ENCODE assay signal across 8 mouse cellular contexts in the genomic region with DNA sequence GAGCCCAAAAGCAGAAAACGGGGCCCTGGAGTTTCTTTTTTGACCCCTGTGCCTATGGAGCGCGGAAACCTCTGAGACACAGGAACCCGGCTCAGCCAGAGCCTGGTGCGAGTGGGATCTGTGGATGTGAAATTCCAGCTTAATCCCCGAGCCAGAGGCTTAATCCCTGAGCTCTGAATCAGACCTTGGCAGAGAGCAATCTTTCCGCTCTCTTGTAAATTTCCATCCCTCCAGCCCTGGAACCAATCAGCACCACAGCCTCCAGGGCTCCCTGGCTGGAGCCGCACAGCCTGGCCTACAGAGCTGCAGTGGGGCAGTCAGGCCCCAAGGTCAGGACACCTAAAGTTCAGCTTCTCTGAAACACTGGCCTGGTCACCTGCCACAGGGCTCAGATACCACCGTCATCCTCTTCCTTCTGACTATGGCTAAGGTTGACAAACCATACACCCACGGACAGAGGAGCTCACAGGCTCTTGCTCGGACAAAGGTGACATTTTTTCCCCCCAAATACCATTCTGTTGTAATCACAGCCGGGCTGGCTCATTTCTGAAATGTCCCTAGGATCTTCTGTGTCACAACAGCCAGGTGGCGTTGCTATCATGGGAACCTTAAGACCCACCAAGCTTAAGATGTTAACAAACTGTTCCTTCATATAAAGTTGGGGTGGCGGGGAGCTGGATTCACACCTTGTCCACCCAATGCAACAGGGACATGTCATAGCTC.
DNase-seq lines count a peak whose midpoint lies in the region; ATAC-seq and TF ChIP-seq lines count a peak whose summit lies in the region.

No protein-coding gene starts in this region.

- no peak for TF ChIP-seq CTCF in testis, adult 2 months (IDR thresholded peaks at IDR 0.05; ENCODE audit: control insufficient read depth, insufficient read depth, insufficient replicate concordance, low read depth, low read length)
- TF ChIP-seq CTCF in gastrocnemius, adult 2 months (IDR thresholded peaks at IDR 0.05), result peak; percentile 5; the same call in 1 of the 2 replicates

- H3K27me3 ChIP-seq in testis, adult 2 months (ENCODE audit: control insufficient read depth, insufficient read depth, low read length), result no peaks in the 10 kb centered on the region
- H3K27me3 ChIP-seq in kidney, embryonic 14.5 days (ENCODE audit: control insufficient read depth, insufficient read depth, low read length), result no peaks in the 10 kb centered on the region
- no peaks in the 10 kb centered on the region for H3K27me3 ChIP-seq in liver, embryonic 12.5 days (replicated peaks)
- no peaks in the 10 kb centered on the region for H3K27me3 ChIP-seq in hindbrain, embryonic 14.5 days (ENCODE audit: control insufficient read depth, insufficient read depth, low read length)

- WGBS in kidney, embryonic 14.5 days, result 76% methylated on average over 14 of the region's 14 CpGs
- WGBS in liver, embryonic 12.5 days (ENCODE audit: insufficient replicate concordance), result 67% methylated on average over 14 of the region's 14 CpGs
- WGBS in hindbrain, embryonic 14.5 days, result 80% methylated on average over 14 of the region's 14 CpGs

- H3K4me1 ChIP-seq in testis, adult 2 months (ENCODE audit: control insufficient read depth, insufficient read depth, low read length), result no peaks in the 10 kb centered on the region
- H3K4me1 ChIP-seq in kidney, embryonic 14.5 days (ENCODE audit: control insufficient read depth, insufficient read depth, low read length), result no peaks in the 10 kb centered on the region
- H3K4me1 ChIP-seq in liver, embryonic 12.5 days, result no peaks in the 10 kb centered on the region
- H3K4me1 ChIP-seq in hindbrain, embryonic 14.5 days (replicated peaks; ENCODE audit: control insufficient read depth, insufficient read depth, low read length), result no peaks in the 10 kb centered on the region; the same call in 1 of the 2 replicates

- TF ChIP-seq POLR2A in testis, adult 2 months (IDR thresholded peaks at IDR 0.05; ENCODE audit: control insufficient read depth, low read depth, low read length), result no peak

- intact Hi-C loops in gastrocnemius, adult 2 months (cut with DNase I), result no loop called here

- DNase-seq in testis, postnatal 10 days (ENCODE audit: low spot score), result no peak
- DNase-seq in gastrocnemius, adult 2 months, result peak; percentile 83
- DNase-seq in yolk sac, embryonic 10.5 days (ENCODE audit: low spot score), result peak; percentile 67
- DNase-seq in thymus, postnatal 36 days, result no peak
- DNase-seq in hindbrain, embryonic 14.5 days (ENCODE audit: low spot score), result no peak

- H3K36me3 ChIP-seq in testis, adult 2 months (ENCODE audit: control insufficient read depth, insufficient read depth, low read length), result no peaks in the 10 kb centered on the region
- no peaks in the 10 kb centered on the region for H3K36me3 ChIP-seq in kidney, embryonic 14.5 days (ENCODE audit: control insufficient read depth, insufficient read depth, low read length)
- no peaks in the 10 kb centered on the region for H3K36me3 ChIP-seq in liver, embryonic 12.5 days
- H3K36me3 ChIP-seq in hindbrain, embryonic 14.5 days (replicated peaks; ENCODE audit: control insufficient read depth, insufficient read depth), result no peaks in the 10 kb centered on the region

- no peaks in the 10 kb centered on the region for H3K9me3 ChIP-seq in kidney, embryonic 14.5 days (ENCODE audit: control insufficient read depth, low read length)
- no peaks in the 10 kb centered on the region for H3K9me3 ChIP-seq in liver, embryonic 12.5 days (replicated peaks)
- no peaks in the 10 kb centered on the region for H3K9me3 ChIP-seq in hindbrain, embryonic 14.5 days (ENCODE audit: control insufficient read depth, low read length)

- H3K27ac ChIP-seq in testis, adult 2 months (ENCODE audit: control insufficient read depth, insufficient read depth, low read depth, low read length), result peak overlapping the region; percentile 12
- peak overlapping the region; percentile 85 for H3K27ac ChIP-seq in gastrocnemius, adult 2 months
- no peak overlapping the region for H3K27ac ChIP-seq in kidney, embryonic 14.5 days (ENCODE audit: low read depth, low read length)
- no peak overlapping the region for H3K27ac ChIP-seq in liver, embryonic 12.5 days
- H3K27ac ChIP-seq in hindbrain, embryonic 14.5 days, result no peak overlapping the region

- H3K4me2 ChIP-seq in kidney, embryonic 14.5 days (replicated peaks; ENCODE audit: low read depth, low read length), result no peak overlapping the region
- H3K4me2 ChIP-seq in liver, embryonic 12.5 days, result no peak overlapping the region
- H3K4me2 ChIP-seq in hindbrain, embryonic 14.5 days (replicated peaks), result no peak overlapping the region

- ATAC-seq in kidney, embryonic 14.5 days (ENCODE audit: low FRiP score, low TSS enrichment), result peak; percentile 28; the same call in 1 of the 2 replicates
- no peak for ATAC-seq in liver, embryonic 12.5 days
- ATAC-seq in hindbrain, embryonic 14.5 days (ENCODE audit: low FRiP score), result no peak

- H3K9ac ChIP-seq in kidney, embryonic 14.5 days (ENCODE audit: low read depth, low read length), result no peak overlapping the region
- no peak overlapping the region for H3K9ac ChIP-seq in liver, embryonic 12.5 days
- no peak overlapping the region for H3K9ac ChIP-seq in hindbrain, embryonic 14.5 days

- no peak overlapping the region for H3K4me3 ChIP-seq in testis, adult 2 months (ENCODE audit: control insufficient read depth, low read depth, low read length)
- peak overlapping the region; percentile 39 for H3K4me3 ChIP-seq in gastrocnemius, adult 2 months
- no peak overlapping the region for H3K4me3 ChIP-seq in kidney, embryonic 14.5 days (ENCODE audit: low read length)
- no peak overlapping the region for H3K4me3 ChIP-seq in liver, embryonic 12.5 days
- H3K4me3 ChIP-seq in hindbrain, embryonic 14.5 days (replicated peaks; ENCODE audit: low read length), result no peak overlapping the region

Comparison
In these comparisons a context has a peak if more than half of its experiments do, and no peak if none do; other contexts are left out.
1. H3K27ac ChIP-seq: peak in testis, adult 2 months (single experiment) and gastrocnemius, adult 2 months (single experiment); none in kidney, embryonic 14.5 days (single experiment), liver, embryonic 12.5 days (single experiment) and hindbrain, embryonic 14.5 days (single experiment).
2. DNase-seq: peak in gastrocnemius, adult 2 months (single experiment) and yolk sac, embryonic 10.5 days (single experiment); none in testis, postnatal 10 days (single experiment), thymus, postnatal 36 days (0 of 2) and hindbrain, embryonic 14.5 days (single experiment).